Mouse (Mus musculus): ENCODE measurements around the gene Tpk1.
"Not testable (repeated sequence)": the region's sequence is repeated elsewhere in the genome, so short reads cannot be mapped to it uniquely, and the experiment has no call there.

Tpk1 gene

GRCm38 (mm10) chr6:43522046-43522445 lies 144.0 kb downstream of the Tpk1 start:
- no peak for DNase-seq (ENCODE audit: low spot score in 2 of 2)

GRCm38 (mm10) chr6:43520218-43520617 lies 145.9 kb downstream of the Tpk1 start:
- DNase-seq (ENCODE audit: low spot score in 2 of 2) = no peak

GRCm38 (mm10) chr6:43518378-43518777 lies 147.7 kb downstream of the Tpk1 start:
- DNase-seq (ENCODE audit: low spot score in 2 of 2) = no peak

GRCm38 (mm10) chr6:43517316-43517655 lies 148.8 kb downstream of the Tpk1 start:
- DNase-seq (ENCODE audit: low spot score in 2 of 2) = no peak

GRCm38 (mm10) chr6:43516593-43517315 lies 149.3 kb downstream of the Tpk1 start:
- no peak for DNase-seq (ENCODE audit: low spot score in 2 of 2)

GRCm38 (mm10) chr6:43506686-43507385 lies 159.2 kb downstream of the Tpk1 start:
- not testable (repeated sequence) for DNase-seq (ENCODE audit: low spot score in 2 of 2)

- no peak for DNase-seq (ENCODE audit: low spot score in 2 of 2)
Observed at GRCm38 (mm10) chr6:43504609-43505230, 161.4 kb downstream of the Tpk1 start.

GRCm38 (mm10) chr6:43492367-43492766 lies 173.7 kb downstream of the Tpk1 start:
- no peak for DNase-seq (ENCODE audit: low spot score in 2 of 2)

GRCm38 (mm10) chr6:43486691-43487090 lies 179.4 kb downstream of the Tpk1 start:
- no peak for DNase-seq (ENCODE audit: low spot score in 2 of 2)

- DNase-seq (ENCODE audit: low spot score in 2 of 2) = no peak
Observed at GRCm38 (mm10) chr6:43480687-43481086, 185.4 kb downstream of the Tpk1 start.

- DNase-seq (ENCODE audit: low spot score in 2 of 2) = no peak
Observed at GRCm38 (mm10) chr6:43478810-43479209, 187.3 kb downstream of the Tpk1 start.

GRCm38 (mm10) chr6:43476406-43476805 lies 189.7 kb downstream of the Tpk1 start:
- DNase-seq (ENCODE audit: low spot score in 2 of 2) = no peak

- no peak for DNase-seq (ENCODE audit: low spot score in 2 of 2)
Observed at GRCm38 (mm10) chr6:43475921-43476320, 190.2 kb downstream of the Tpk1 start.

GRCm38 (mm10) chr6:43471556-43471955 lies 194.5 kb downstream of the Tpk1 start:
- DNase-seq (ENCODE audit: low spot score in 2 of 2) = no peak

GRCm38 (mm10) chr6:43468821-43469594 lies 197.1 kb downstream of the Tpk1 start:
- no peak for DNase-seq (ENCODE audit: low spot score in 2 of 2)

GRCm38 (mm10) chr6:43462849-43463369 lies 203.2 kb downstream of the Tpk1 start:
- DNase-seq (ENCODE audit: low spot score in 2 of 2) = no peak

- DNase-seq (ENCODE audit: low spot score in 2 of 2) = no peak
Observed at GRCm38 (mm10) chr6:43462189-43462848, 203.8 kb downstream of the Tpk1 start.

- DNase-seq (ENCODE audit: low spot score in 2 of 2) = no peak
Observed at GRCm38 (mm10) chr6:43459082-43459481, 207.0 kb downstream of the Tpk1 start.

- no peak for DNase-seq (ENCODE audit: low spot score in 2 of 2)
Observed at GRCm38 (mm10) chr6:43457989-43458388, 208.1 kb downstream of the Tpk1 start.

GRCm38 (mm10) chr6:43449498-43449897 lies 216.6 kb downstream of the Tpk1 start:
- DNase-seq (ENCODE audit: low spot score in 2 of 2) = no peak

GRCm38 (mm10) chr6:43445856-43446255 lies 220.2 kb downstream of the Tpk1 start:
- DNase-seq (ENCODE audit: low spot score in 2 of 2) = no peak

Measured in frontal cortex, postnatal 10 days (tissue).